Mouse (Mus musculus) kidney, embryonic 16.5 days (tissue): Measurements from ENCODE around the gene Trim17. TPM values are rescaled to one million over a fixed set of nuclear protein-coding genes. Genes with fewer than 3 reads are reported as not detected.
A peak's percentile ranks its signal among the peaks of the same experiment; 100 is the strongest.

Experiments used
- ATAC-seq: fragments of 200-750 bp; cut with Nextera tagmentation; 2 replicates; pipeline ENCODE4 v1.8.0; 2017; ENCODE audit warnings: moderate TSS enrichment; ENCODE audit not compliant: low FRiP score, low TSS enrichment
- H3K27ac ChIP-seq: fragments of 300-500 bp; sonication (generic); 2 replicates; pipeline ENCODE4 v1.5.1; 2014; ENCODE audit warnings: low read length
- H3K27me3 ChIP-seq: fragments of 300-500 bp; sonication (generic); 2 replicates; pipeline ENCODE4 v1.6.1; 2014; ENCODE audit warnings: low read length, control low read depth, mixed read lengths; ENCODE audit not compliant: insufficient read depth
- H3K36me3 ChIP-seq: fragments of 300-500 bp; sonication (generic); 2 replicates; pipeline ENCODE4 v1.6.1; 2014; ENCODE audit warnings: low read length, control low read depth, mixed read lengths; ENCODE audit not compliant: insufficient read depth
- H3K4me1 ChIP-seq: fragments of 300-500 bp; sonication (generic); 2 replicates; pipeline ENCODE4 v1.6.1; 2014; ENCODE audit warnings: low read length, control low read depth, mixed read lengths; ENCODE audit not compliant: insufficient read depth
- H3K4me2 ChIP-seq: fragments of 300-500 bp; sonication (generic); replicated peaks from 2 replicates; pipeline ENCODE4 v1.6.1; 2014; ENCODE audit warnings: low read depth, low read length
- H3K4me3 ChIP-seq: fragments of 300-500 bp; sonication (generic); 2 replicates; pipeline ENCODE4 v1.5.1; 2014; ENCODE audit warnings: mild to moderate bottlenecking, low read length
- H3K9ac ChIP-seq: fragments of 300-500 bp; sonication (generic); replicated peaks from 2 replicates; pipeline ENCODE4 v1.6.1; 2014; ENCODE audit warnings: low read length
- H3K9me3 ChIP-seq: fragments of 300-500 bp; sonication (generic); 2 replicates; pipeline ENCODE4 v1.6.1; 2016; ENCODE audit warnings: low read length, control low read depth
- WGBS: fragments of 180-500 bp; shearing (Covaris S2); extraction: QIAGEN DNeasy Blood & Tissue Kit; methylation state at CpG from one replicate; pipeline ENCODE4 v1.1.7; 2014; 5-methylcytosine and 5-hydroxymethylcytosine counted together
- polyA plus RNA-seq: library from polyadenylated mRNA; unstranded; fragments of >200 nt; fragmentation: Nextera tagmentation; extraction: Ambion mirVana; gene quantifications from 2 replicates; pipeline ENCODE4 v1.2.1, GENCODE M21; 2015

Gene Trim17
- polyA plus RNA-seq, 1 experiment from 2014 or later: 0.42 TPM

DNA sequence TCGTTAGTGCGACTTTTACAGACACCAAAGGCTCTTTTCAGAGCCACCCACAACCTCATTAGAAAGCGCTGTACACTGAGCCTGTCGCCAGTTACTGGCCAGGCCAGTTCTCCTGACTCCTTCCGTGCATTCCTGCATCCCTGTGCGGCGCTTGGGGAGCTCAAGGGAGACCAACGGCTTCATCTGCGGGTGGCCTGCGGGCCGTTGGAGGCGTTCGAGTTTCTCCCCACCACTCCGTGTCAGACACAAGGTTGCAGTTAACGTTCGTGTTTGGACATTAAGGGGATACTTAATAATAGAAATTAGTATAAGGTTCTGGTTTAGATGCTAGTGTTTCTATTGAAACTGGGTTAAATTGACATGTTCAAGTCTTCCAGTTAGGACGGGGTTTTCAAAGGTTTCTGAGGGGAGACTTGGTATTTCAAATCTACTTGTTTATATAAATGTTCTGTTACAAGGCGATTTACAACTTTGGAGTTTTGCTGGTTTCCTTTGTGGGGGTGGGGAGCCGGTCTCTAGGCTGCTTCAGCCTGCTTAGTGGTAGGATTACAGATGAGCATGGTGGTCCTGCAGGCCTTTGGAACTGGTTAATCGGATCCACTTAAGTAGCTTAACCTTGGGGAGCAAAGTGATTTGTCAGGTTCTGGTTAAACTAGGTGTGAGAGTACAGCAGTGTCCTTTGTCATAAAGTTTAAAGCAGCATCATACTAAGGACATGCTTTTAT lies 820 bp downstream of the Trim17 start:
- peak overlapping the region; percentile 100 for H3K27ac ChIP-seq
- peaks cover 16% of the 10 kb centered on the region; the same call in 1 of the 2 replicates for H3K36me3 ChIP-seq
- H3K4me2 ChIP-seq: peak overlapping the region; percentile 97
- H3K4me1 ChIP-seq: peaks cover 36% of the 10 kb centered on the region
- peak overlapping the region; percentile 94 for H3K4me3 ChIP-seq
- H3K27me3 ChIP-seq: no peaks in the 10 kb centered on the region
- 0% methylated on average over 20 of the region's 20 CpGs for WGBS
- no peaks in the 10 kb centered on the region for H3K9me3 ChIP-seq
- no peak; the same call in 1 of the 2 replicates for ATAC-seq
- peak overlapping the region; percentile 97 for H3K9ac ChIP-seq

DNA sequence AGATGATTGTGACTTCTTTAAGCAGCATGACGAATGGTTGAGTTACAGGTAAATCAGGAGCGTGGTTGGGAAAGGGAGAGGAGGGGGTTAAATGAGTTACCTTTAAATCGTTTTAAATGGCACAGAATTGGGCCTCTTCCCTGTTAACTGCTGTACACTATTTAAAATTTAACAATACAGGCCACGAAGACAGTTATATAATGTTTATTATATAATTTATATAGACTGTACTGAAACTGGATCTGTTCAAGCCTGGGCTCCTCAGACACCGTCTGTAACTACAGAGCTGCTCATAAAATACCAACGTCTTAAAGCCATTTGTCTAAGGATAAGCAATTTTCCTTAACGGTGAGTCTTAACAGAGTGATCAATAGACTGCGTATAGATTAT lies 1.4 kb downstream of the Trim17 start:
- Histone ChIP-seq H3K27me3 (no peaks in the 10 kb centered on the region), H3K9ac (peak overlapping the region; percentile 97), H3K36me3 (peaks cover 16% of the 10 kb centered on the region; the same call in 1 of the 2 replicates), H3K4me1 (peaks cover 36% of the 10 kb centered on the region), H3K9me3 (no peaks in the 10 kb centered on the region), H3K27ac (peak overlapping the region; percentile 100), H3K4me2 (peak overlapping the region; percentile 97), H3K4me3 (peak overlapping the region; percentile 94)
- ATAC-seq: no peak
- WGBS: 18% methylated on average over 8 of the region's 8 CpGs

DNA sequence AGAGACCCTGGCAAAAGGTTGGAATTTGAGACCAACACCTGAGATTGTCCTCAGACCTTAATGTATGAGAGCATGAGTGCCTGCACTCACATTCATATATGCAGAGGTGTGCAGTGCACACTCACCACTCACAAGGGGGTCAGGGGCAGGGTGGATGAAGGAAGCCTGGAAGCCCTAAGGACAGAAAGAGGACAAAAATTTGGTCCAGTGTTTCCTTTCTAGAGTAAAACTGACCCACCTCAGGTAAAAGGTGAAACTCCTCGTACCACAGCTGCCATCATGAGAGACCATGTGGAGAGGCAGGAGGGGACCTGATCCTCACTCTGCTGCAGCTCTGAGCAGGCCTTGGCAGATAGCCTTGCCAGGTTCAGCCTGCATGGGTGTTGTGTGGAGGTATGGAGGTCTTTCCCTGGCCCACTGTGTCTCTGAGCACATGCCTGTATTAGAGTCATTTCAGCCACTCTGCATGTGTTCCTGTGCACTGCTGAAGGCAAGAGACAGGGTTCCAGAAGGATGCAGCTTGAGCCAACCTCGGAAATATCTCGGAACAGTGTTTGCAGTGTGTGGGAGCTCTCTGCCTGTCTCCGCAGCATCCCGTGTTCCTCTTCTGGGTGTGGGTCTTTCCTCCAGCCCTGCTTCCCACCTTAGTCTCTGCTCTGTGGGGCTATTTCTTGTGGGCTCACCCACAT lies 2.9 kb downstream of the Trim17 start:
- Histone ChIP-seq H3K4me1 (peaks cover 36% of the 10 kb centered on the region), H3K9me3 (peaks cover 5% of the 10 kb centered on the region), H3K27ac (no peak overlapping the region), H3K27me3 (peaks cover 3% of the 10 kb centered on the region), H3K4me3 (peak overlapping the region; percentile 94), H3K36me3 (peaks cover 16% of the 10 kb centered on the region; the same call in 1 of the 2 replicates), H3K4me2 (peak overlapping the region; percentile 97), H3K9ac (0 out of 2 replicates have a peak overlapping the region, but pooled peaks have one; percentile 10)
- 79% methylated on average over 5 of the region's 5 CpGs for WGBS
- ATAC-seq: no peak

DNA sequence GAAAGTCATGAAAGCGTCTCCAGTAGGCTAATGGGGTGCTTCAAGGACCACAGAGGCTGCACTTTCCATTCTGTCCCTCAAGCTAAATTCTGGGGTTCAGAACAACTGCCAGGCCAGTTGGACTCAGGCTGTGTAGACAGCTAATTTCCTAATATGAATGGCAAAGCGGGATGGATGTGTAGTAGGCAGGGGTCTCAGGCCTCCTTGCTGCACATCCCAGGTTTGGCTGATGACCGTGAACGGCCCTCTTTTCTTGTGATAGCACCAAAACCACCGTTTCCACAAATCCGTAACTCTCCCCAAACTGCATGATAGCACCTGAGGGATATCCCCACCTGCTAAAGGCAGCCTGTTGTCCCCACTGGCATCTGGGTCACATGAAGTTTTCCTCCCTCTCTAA lies 4.1 kb downstream of the Trim17 start:
- Histone ChIP-seq H3K36me3 (peaks cover 16% of the 10 kb centered on the region; the same call in 1 of the 2 replicates), H3K27me3 (peaks cover 3% of the 10 kb centered on the region), H3K4me3 (no peak overlapping the region), H3K4me2 (no peak overlapping the region), H3K4me1 (peaks cover 28% of the 10 kb centered on the region), H3K27ac (no peak overlapping the region), H3K9ac (no peak overlapping the region), H3K9me3 (peaks cover 5% of the 10 kb centered on the region)
- no peak for ATAC-seq
- 82% methylated on average over 6 of the region's 6 CpGs for WGBS

DNA sequence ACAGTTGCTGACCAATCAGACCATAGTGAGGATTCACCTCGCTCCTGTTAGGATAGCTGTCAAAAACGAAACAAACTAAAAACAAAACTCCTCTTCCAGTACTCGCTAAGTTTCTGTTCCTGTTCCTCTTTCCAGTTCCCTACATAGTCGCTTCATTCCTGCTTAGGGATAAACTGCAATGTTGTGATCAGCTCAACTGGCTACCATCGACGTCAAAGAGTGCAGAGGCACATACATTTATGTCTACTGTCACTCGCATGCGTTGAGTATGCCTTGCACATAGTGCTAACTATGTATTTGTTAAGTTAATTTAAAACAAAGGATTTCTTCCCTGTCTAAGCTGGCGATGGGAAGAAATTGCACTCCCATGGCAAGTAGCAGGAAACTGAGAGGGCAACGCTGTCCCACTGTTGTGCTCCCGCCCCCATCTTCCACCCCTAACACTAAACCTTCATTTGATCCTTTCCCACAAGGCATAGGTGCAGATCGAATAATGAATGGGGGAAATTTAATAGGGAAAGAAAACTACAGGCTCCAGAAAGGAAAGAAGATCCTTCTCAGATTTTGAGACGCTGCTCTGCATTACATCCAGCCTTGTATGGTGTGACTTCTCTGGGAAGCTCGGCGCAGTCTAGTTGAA lies 4.8 kb downstream of the Trim17 start:
- no peak for ATAC-seq
- Histone ChIP-seq H3K27me3 (peaks cover 3% of the 10 kb centered on the region), H3K4me1 (peaks cover 27% of the 10 kb centered on the region), H3K9ac (peak overlapping the region; percentile 50), H3K36me3 (peaks cover 16% of the 10 kb centered on the region; the same call in 1 of the 2 replicates), H3K4me3 (peak overlapping the region; percentile 52), H3K4me2 (peak overlapping the region; percentile 64), H3K27ac (no peak overlapping the region), H3K9me3 (peaks cover 5% of the 10 kb centered on the region)
- WGBS: 28% methylated on average over 15 of the region's 15 CpGs

- under 1% methylated on average over 40 of the region's 40 CpGs for WGBS
- peak overlapping the region; percentile 50 for H3K9ac ChIP-seq
- ATAC-seq: peak; percentile 81
- no peak overlapping the region for H3K27ac ChIP-seq
- H3K27me3 ChIP-seq: peaks cover 3% of the 10 kb centered on the region
- H3K36me3 ChIP-seq: peaks cover 16% of the 10 kb centered on the region; the same call in 1 of the 2 replicates
- H3K4me2 ChIP-seq: peak overlapping the region; percentile 64
- peak overlapping the region; percentile 52 for H3K4me3 ChIP-seq
- peaks cover 31% of the 10 kb centered on the region for H3K4me1 ChIP-seq
- peaks cover 5% of the 10 kb centered on the region for H3K9me3 ChIP-seq
Observed at GRCm38 (mm10) chr11:58959921-58960465, 5.5 kb downstream of the Trim17 start.

- Histone ChIP-seq H3K27me3 (peaks cover 3% of the 10 kb centered on the region), H3K36me3 (peaks cover 16% of the 10 kb centered on the region; the same call in 1 of the 2 replicates), H3K4me3 (no peak overlapping the region), H3K4me1 (peaks cover 37% of the 10 kb centered on the region), H3K27ac (no peak overlapping the region), H3K4me2 (no peak overlapping the region), H3K9ac (no peak overlapping the region), H3K9me3 (peaks cover 5% of the 10 kb centered on the region)
- 63% methylated on average over 50 of the region's 50 CpGs for WGBS
- no peak for ATAC-seq
Observed at GRCm38 (mm10) chr11:58961364-58962177, 7.1 kb downstream of the Trim17 start.

GRCm38 (mm10) chr11:58963543-58963942 lies 9.1 kb downstream of the Trim17 start:
- Histone ChIP-seq H3K4me1 (peaks cover 23% of the 10 kb centered on the region), H3K36me3 (no peaks in the 10 kb centered on the region), H3K4me3 (no peak overlapping the region), H3K9me3 (peaks cover 5% of the 10 kb centered on the region), H3K4me2 (no peak overlapping the region), H3K9ac (no peak overlapping the region), H3K27me3 (peaks cover 3% of the 10 kb centered on the region), H3K27ac (no peak overlapping the region)
- WGBS: 39% methylated on average over 17 of the region's 17 CpGs
- no peak for ATAC-seq

GRCm38 (mm10) chr11:58964216-58964615 lies 9.7 kb downstream of the Trim17 start:
- H3K9me3 ChIP-seq: peaks cover 5% of the 10 kb centered on the region
- H3K4me2 ChIP-seq: no peak overlapping the region
- no peak overlapping the region for H3K4me3 ChIP-seq
- WGBS: 86% methylated on average over 7 of the region's 7 CpGs
- peaks cover 3% of the 10 kb centered on the region for H3K27me3 ChIP-seq
- ATAC-seq: no peak
- H3K27ac ChIP-seq: no peak overlapping the region
- no peak overlapping the region for H3K9ac ChIP-seq
- no peaks in the 10 kb centered on the region for H3K36me3 ChIP-seq
- peaks cover 27% of the 10 kb centered on the region for H3K4me1 ChIP-seq
